Mouse (Mus musculus) cerebellum, adult (tissue): ENCODE results near the gene Obsl1.

Source experiments
- ATAC-seq: cut with Nextera tagmentation; 2 replicates; pipeline ENCODE4 v1.9.2; 2017; ENCODE audit warnings: mild to moderate bottlenecking, moderate library complexity, mixed read lengths; ENCODE audit not compliant: insufficient number of reproducible peaks, low FRiP score, low TSS enrichment

Gene Obsl1

GRCm38 (mm10) chr1:75519576-75519975 lies 13.3 kb upstream of the Obsl1 start:
- ATAC-seq, result no peak

GRCm38 (mm10) chr1:75518427-75518826 lies 12.2 kb upstream of the Obsl1 start:
- ATAC-seq, result no peak

DNA sequence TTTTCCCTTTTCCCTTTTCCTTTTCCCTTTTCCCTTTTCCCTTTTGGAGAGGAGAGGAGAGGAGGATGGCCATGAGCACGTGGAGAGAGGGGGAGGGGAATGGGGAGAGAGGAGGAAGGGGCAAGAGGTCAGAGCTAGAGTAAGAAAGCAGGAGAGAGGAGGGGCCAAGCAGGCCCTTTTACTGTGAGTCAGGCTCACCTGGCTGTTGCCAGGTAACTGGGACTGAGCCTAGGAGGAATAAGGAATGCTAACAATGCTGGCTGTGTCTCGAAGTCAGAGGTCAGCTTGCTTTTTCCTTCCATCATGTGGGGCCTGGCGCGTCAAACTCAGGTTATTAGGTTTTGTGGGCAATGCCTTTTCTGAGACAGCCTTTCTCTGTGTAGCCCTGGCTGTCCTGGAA lies 11.7 kb upstream of the Obsl1 start:
- no peak for ATAC-seq

GRCm38 (mm10) chr1:75516703-75517380 lies 10.6 kb upstream of the Obsl1 start:
- no peak for ATAC-seq

GRCm38 (mm10) chr1:75512550-75512949 lies 6.3 kb upstream of the Obsl1 start:
- no peak for ATAC-seq

- no peak for ATAC-seq
Measured at GRCm38 (mm10) chr1:75511437-75512210, 5.4 kb upstream of the Obsl1 start.

- no peak for ATAC-seq
Measured at GRCm38 (mm10) chr1:75510154-75510553, 3.9 kb upstream of the Obsl1 start.

GRCm38 (mm10) chr1:75509586-75509985 lies 3.3 kb upstream of the Obsl1 start:
- ATAC-seq, result no peak

DNA sequence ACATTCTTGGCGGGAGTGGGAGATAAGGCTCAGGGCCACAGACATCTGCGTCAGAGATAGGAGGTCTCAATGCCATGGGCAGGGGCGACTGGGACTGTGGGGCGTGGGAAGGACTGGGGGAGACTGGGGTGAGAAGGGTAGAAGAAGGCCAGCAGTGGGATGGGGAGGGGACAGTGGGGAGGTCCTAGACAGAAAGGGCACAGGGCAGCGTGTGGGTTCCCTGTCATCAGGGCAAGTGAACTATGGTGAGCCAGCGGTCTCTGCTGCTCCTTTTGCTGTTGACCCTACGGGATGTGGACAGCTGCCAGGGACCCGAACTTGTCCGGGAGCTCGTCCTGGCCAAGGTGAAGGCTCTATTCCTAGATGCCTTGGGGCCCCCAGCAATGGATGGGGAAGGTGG lies 754 bp upstream of the Obsl1 start, which contains the start of gene Inha:
Gene Inha, plus strand, starts transcription at position 72 of the 400 bp plus-strand sequence.
- ATAC-seq, result no peak

GRCm38 (mm10) chr1:75505159-75505955 lies 895 bp downstream of the Obsl1 start:
- ATAC-seq, result peak; percentile 79

- no peak for ATAC-seq
Measured at GRCm38 (mm10) chr1:75504256-75505045, 1.8 kb downstream of the Obsl1 start.

DNA sequence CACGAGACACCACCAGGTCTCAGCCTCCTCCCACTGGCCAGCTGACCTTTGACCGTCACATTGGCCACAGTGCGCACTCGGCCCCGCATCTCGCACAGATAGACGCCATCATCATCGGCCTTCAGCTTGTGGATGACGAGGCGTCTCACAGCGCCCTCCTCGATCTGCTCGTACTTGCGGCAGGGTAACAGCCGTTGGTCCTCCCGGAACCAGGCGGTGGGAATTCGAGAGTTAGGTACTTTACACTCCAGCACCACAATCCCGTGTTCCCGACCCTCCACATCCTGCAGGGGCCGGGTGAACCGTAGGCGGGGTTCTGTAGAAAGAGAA lies 2.6 kb downstream of the Obsl1 start:
- no peak for ATAC-seq

GRCm38 (mm10) chr1:75502945-75503650 lies 3.2 kb downstream of the Obsl1 start:
- no peak for ATAC-seq

GRCm38 (mm10) chr1:75501905-75502304 lies 4.3 kb downstream of the Obsl1 start:
- ATAC-seq, result no peak

- no peak for ATAC-seq
Measured at GRCm38 (mm10) chr1:75499441-75499840, 6.8 kb downstream of the Obsl1 start.

DNA sequence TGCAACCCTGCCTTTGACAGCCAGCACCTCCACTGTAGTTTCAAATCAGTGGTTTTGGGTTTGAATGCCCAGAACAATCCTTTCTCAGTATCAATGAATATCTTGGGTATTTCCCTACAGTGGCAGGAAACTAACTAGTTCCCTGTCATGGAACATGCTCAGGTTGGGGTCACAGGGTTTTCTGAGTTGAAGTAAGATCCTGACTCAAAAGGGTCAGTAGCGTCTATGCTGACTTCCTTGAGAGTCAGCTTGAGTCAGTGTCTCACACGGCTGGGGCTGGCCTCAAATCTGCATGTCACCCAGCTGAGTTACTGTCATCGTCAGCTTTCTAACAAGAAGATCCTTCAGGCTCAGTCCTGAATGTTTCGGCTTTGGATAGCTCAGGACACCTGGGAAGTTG lies 7.4 kb downstream of the Obsl1 start:
- no peak for ATAC-seq

DNA sequence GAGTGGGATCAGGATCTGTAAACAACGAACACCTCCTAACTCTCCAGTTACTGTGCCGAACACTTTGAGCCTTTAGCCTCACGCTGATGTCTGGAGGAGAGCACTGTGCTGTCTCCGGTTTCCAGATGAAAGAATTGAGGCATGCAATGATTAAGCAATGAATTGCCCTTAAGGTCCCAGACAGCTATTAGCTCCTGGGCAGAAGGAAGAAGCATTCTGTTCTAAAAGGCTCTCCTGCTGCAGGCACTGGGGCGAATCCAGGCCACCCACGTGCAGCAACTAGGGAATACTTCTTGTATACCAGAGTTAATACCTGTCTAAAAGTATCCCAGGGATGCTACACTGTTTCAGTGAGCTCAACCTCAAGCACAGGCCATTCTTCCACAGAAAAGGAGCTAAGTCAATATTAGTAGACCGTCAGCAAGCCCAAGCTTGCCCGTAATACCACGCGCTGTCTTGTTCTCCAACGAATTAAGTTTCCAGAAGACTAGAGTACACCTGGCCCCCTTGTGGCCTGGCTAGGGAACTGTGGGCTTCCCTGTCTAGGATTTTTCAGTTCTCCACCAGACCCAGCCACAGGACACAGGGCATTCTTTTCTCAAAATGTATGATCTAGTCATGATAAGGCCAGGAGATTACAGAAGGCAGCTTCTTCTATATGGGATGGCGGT lies 11.2 kb downstream of the Obsl1 start:
- ATAC-seq, result no peak

DNA sequence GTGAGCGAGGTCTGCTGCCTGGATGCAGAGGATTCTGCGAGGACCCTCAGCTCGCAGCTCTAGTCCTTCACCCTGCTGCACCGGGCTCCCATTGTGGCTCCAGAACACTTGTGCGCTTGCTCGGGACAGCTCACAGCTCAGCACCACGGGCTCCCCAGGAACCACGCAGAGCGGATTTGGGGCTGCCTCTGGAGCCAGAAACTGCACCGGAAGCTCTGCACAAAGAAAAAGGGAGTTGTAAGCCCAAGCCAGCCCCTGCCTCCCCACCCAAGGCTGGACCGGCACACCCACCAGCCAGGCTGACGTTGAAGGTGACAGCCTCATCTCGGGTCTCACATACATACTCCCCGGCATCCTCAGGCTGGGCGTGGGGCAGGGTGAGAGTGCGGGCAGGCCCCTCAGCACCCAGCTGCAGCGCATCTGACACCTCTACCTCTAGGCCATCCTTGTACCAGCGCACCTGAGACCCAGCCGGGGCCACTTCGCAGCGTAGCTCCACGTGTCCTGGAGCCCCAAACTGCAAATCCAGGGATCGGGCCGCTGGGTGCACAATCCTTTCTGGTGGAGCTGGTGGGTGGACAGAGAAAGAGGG lies 13.6 kb downstream of the Obsl1 start:
- ATAC-seq, result no peak
